Mouse (Mus musculus): ENCODE results near the gene Frem3. TPM values are rescaled to one million over a fixed set of nuclear protein-coding genes. Genes with fewer than 3 reads are reported as not detected.

Gene Frem3
- 0.36 and 0.38 TPM in 2 replicates for polyA plus RNA-seq (2016; fragmentation: Nextera tagmentation; extraction: Ambion mirVana)

DNA sequence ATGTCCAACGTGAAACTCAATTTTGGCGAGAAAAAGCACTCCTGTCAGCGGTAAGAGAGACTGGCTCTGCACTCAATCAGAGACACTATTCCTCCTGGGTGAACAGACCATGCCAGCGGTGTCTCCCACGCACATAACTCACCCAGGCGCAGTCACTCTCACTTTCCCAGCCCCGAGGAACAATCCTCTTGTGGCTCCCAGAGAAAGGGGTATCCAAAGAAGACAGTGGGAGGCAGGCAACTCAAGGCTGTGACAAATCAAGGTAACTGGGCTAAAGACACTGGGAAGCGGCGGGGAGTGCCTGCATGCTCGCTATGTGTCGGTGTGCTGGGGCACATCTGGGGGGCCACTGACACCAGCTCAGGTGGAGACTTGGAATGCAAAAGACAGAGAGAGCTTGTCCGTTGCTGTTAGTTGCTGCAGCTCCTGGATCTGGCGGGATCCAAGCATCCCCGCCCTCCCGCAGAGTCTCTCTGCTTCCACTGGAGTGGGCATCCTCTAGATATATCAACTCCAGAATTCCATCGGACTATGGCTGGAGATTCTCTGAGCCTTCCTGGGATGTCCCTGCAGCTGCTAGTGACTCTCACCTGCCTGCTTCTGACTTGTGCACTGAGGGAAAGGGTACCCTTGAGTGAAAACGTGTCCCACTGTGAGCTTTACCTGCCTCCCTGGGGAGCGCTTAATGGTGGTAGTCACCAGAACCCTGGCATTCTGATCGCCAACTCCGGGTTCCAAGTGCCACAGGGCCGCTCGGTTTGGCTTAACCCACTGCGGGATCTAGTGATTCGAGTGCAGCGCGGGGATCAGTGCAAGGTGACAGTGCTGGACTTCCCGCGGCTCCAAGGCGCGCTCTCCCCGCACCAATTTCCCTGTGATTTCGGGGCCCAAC lies at the start of gene Frem3:
Gene Frem3 (plus strand): TSS at position 532 of the 892 bp plus-strand sequence.
- no peaks in the 10 kb centered on the region for H3K9me3 ChIP-seq (replicated peaks)
- 3% methylated on average over 32 of the region's 32 CpGs for WGBS
- H3K9ac ChIP-seq = no peak within 1 kb of the TSS; the same call in 1 of the 2 replicates
- ATAC-seq (ENCODE audit: insufficient number of reproducible peaks, low FRiP score) = no peak
- H3K27ac ChIP-seq (ENCODE audit: poor library complexity, severe bottlenecking) = no peak within 1 kb of the TSS
- H3K4me2 ChIP-seq = peak within 1 kb of the TSS; percentile 73
- H3K27me3 ChIP-seq (replicated peaks) = peaks cover 28% of the 10 kb centered on the region
- H3K4me1 ChIP-seq (replicated peaks) = peaks cover 8% of the 10 kb centered on the region
- H3K36me3 ChIP-seq = no peaks in the 10 kb centered on the region
- peak within 1 kb of the TSS; percentile 38 for H3K4me3 ChIP-seq

DNA sequence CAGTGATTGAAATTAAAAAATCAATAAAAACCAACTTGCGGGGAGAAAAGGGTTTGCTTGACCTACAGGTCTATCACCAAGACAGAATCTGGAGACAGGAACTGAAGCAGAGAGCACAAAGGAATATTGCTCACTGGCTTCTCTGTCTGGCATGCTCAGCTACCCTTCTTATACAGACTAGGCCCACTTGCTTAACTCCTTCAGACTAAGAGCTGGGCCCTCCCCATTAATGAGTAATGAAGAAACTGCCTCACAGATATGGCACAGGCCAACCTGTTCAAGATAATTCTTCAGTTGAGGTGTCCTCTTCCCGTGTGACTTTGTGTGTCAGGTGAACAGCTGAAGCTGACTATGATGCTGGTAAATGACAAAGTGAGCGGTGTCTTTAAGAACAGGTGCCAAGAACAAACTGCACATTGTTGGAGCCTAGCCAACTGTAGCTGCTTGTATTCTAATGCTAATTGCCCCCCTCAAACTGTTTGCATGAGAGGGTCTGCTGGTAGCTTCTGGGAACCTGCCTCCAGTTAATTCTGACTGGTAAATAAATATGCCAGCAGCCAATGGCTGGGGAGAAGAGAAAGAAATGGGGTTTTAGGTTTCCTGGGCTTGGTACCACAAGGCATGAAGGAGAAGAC lies 46.6 kb upstream of the Frem3 start:
- 85% methylated on average over 3 of the region's 3 CpGs for WGBS

DNA sequence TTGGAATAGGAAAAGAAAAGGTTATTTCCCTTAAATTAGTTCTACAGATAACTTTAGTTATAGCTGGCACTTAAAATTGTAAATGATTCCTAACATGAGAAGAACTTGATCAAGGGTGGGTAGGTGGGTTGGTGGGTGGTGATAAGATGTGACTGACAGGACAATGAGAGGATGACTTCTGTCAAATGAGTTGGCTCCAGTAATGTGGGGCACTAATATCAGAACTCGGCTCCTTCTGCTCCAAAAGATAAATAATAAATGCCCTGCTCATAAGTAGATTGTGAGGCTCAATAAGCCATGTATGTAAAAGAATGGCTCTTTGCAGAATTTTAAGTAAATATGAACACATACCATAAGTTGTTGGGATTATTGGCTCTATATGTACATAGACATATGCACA lies 43.4 kb upstream of the Frem3 start:
- Histone ChIP-seq H3K4me3 (no peak overlapping the region), H3K9ac (no peak overlapping the region), H3K36me3 (no peaks in the 10 kb centered on the region), H3K27ac (ENCODE audit: poor library complexity, severe bottlenecking) (no peak overlapping the region), H3K27me3 (replicated peaks) (no peaks in the 10 kb centered on the region), H3K4me2 (no peak overlapping the region), H3K4me1 (replicated peaks) (no peaks in the 10 kb centered on the region), H3K9me3 (replicated peaks) (no peaks in the 10 kb centered on the region)
- no peak for ATAC-seq (ENCODE audit: insufficient number of reproducible peaks, low FRiP score)
- 83% methylated on average over 1 of the region's 1 CpGs for WGBS

More for the DNA sequence above, 46.6 kb upstream of the Frem3 start:
- no peaks in the 10 kb centered on the region for H3K4me1 ChIP-seq (replicated peaks)
- no peak for ATAC-seq (ENCODE audit: insufficient number of reproducible peaks, low FRiP score)
- H3K27ac ChIP-seq (ENCODE audit: poor library complexity, severe bottlenecking) = no peak overlapping the region
- no peak overlapping the region for H3K4me2 ChIP-seq
- H3K27me3 ChIP-seq (replicated peaks) = no peaks in the 10 kb centered on the region
- no peaks in the 10 kb centered on the region for H3K36me3 ChIP-seq
- no peak overlapping the region for H3K4me3 ChIP-seq
- no peak overlapping the region for H3K9ac ChIP-seq
- no peaks in the 10 kb centered on the region for H3K9me3 ChIP-seq (replicated peaks)

DNA sequence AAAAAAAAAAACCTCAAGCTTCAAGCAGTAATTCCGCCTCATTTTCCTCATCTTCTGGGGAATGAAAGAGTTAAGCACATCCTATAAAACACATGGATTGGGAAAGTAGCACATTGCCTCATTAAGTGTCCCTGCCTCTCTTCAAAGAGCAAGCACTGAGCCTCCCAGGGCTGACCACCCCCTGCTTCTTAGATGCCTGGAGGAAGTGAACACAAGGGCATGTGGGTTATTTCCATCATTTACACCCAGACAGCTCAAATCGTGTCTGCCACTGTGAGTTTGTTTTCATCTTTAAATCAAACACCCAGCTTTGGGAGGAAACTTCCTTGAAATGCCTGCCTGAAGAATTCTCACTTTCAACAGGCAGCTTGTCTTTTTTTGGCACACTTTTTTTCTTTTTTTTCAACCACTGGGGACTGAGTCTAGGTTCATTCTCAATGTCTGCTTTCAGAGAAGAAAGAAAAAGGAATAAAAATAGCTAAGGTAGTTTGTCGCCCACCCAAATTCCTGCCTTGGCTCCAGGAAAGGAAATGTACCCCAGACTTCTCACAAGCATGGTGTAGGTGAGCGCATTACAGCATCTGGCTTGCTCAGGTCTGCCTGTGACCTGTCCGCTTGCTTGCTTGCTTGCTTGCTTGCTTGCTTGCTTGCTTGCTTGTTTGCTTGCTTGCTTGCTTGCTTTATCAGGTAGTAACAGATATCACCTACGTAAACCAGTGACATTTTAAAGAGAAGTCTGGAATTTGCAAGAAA lies 42.5 kb upstream of the Frem3 start:
- Histone ChIP-seq H3K9ac (no peak overlapping the region), H3K36me3 (no peaks in the 10 kb centered on the region), H3K27me3 (replicated peaks) (no peaks in the 10 kb centered on the region), H3K27ac (ENCODE audit: poor library complexity, severe bottlenecking) (no peak overlapping the region), H3K9me3 (replicated peaks) (no peaks in the 10 kb centered on the region), H3K4me1 (replicated peaks) (no peaks in the 10 kb centered on the region), H3K4me2 (no peak overlapping the region), H3K4me3 (no peak overlapping the region)
- WGBS = 51% methylated on average over 6 of the region's 6 CpGs
- ATAC-seq (ENCODE audit: insufficient number of reproducible peaks, low FRiP score) = no peak

DNA sequence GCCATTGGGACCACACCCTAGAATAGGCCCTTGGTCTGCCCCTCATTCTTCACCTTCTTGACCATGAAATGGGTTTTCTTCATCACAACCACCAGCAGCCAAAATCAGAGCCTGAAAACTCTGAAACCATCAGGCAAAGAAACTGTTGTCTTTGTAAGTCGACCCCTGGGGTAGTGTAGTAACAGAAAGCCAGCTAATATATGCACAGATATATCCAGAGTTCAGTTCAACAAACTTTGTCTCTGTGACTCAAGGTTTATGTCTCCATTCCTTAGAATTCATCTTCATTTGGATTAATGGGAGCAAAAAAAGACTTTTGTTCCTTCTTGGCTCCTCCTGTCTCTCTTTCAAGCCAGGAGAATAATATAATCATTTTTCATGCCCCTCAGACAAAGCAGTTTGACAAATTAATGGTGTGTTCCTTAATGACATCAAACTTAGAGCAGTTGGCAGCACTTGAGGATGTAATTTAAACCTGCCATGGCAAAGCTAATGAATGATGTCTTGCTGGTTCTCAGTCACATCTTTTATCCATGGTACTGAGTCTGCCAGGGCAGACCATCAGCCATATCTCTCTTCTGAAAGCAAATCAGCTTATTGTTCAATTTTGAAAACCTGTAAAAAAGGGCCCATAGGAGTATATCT lies 38.3 kb upstream of the Frem3 start:
- Histone ChIP-seq H3K27ac (ENCODE audit: poor library complexity, severe bottlenecking) (no peak overlapping the region), H3K4me1 (replicated peaks) (no peaks in the 10 kb centered on the region), H3K4me3 (no peak overlapping the region), H3K27me3 (replicated peaks) (no peaks in the 10 kb centered on the region), H3K4me2 (no peak overlapping the region), H3K36me3 (no peaks in the 10 kb centered on the region), H3K9ac (no peak overlapping the region), H3K9me3 (replicated peaks) (no peaks in the 10 kb centered on the region)
- WGBS = 49% methylated on average over 1 of the region's 1 CpGs
- no peak for ATAC-seq (ENCODE audit: insufficient number of reproducible peaks, low FRiP score)

DNA sequence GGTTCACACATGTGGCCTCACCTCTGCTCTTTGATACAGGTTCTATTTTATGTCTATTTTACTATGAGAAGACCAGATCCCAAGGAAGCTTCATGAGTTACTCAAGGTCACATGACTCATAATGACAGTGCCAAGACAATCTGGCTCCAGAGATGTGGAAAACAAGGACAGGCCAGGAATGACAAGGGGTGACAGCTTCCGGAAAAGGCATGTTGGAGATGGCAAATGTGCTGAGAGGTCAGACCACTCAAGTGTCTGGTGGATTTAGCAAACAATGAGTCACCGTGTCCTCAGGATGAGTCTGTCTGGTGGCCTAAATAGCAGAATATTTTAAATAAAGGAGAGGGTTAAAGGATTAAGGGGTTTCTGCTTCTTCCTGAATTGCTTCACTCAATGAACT lies 33.8 kb upstream of the Frem3 start:
- WGBS = 72% methylated on average over 2 of the region's 2 CpGs
- H3K4me1 ChIP-seq (replicated peaks) = no peaks in the 10 kb centered on the region
- H3K27ac ChIP-seq (ENCODE audit: poor library complexity, severe bottlenecking) = no peak overlapping the region
- no peaks in the 10 kb centered on the region for H3K27me3 ChIP-seq (replicated peaks)
- no peaks in the 10 kb centered on the region for H3K9me3 ChIP-seq (replicated peaks)
- no peaks in the 10 kb centered on the region for H3K36me3 ChIP-seq
- no peak overlapping the region for H3K4me2 ChIP-seq
- no peak overlapping the region for H3K4me3 ChIP-seq
- ATAC-seq (ENCODE audit: insufficient number of reproducible peaks, low FRiP score) = no peak
- H3K9ac ChIP-seq = no peak overlapping the region

DNA sequence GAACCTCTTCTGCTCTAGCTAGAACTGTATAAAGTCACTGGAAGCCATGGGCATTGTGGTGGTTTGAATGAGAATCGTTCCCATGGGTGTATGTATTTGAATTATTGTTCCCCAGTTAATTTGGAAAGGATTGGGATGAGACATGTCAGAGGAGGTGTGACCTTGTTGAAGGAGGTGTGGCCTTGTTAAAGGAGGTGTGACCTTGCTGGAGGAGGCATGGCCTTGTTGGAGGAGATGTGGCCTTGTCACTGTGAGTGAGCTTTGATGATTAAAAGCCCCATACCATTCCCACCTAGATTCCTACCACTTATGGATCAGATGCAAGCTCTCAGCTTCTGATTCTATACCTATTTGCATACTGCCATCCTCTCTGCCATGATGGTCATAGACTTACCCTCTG lies 31.8 kb upstream of the Frem3 start:
- Histone ChIP-seq H3K36me3 (no peaks in the 10 kb centered on the region), H3K4me3 (no peak overlapping the region), H3K27me3 (replicated peaks) (no peaks in the 10 kb centered on the region), H3K9ac (no peak overlapping the region), H3K4me2 (no peak overlapping the region), H3K4me1 (replicated peaks) (no peaks in the 10 kb centered on the region), H3K9me3 (replicated peaks) (no peaks in the 10 kb centered on the region), H3K27ac (ENCODE audit: poor library complexity, severe bottlenecking) (no peak overlapping the region)
- no peak for ATAC-seq (ENCODE audit: insufficient number of reproducible peaks, low FRiP score)
- 83% methylated on average over 1 of the region's 1 CpGs for WGBS

DNA sequence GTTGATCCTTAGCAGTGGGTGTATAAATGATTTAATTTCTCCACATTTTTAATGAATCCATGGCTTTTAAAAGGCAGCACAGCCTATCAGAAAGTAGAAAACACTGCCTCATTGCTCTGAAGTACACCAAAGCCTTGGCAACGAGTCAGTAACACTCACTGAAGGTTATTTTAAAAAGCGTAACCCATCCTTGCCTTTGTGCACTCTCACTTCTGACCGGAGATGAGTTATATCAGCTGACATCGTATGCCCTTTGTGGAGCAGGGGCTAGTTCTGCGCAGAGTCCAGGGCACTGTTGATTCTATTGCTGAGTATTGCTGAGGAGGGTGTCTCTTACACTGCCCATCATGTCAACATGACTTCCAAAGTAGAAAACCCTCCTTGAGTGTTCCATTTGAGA lies 18.3 kb upstream of the Frem3 start:
- H3K27me3 ChIP-seq (replicated peaks) = no peaks in the 10 kb centered on the region
- 81% methylated on average over 5 of the region's 5 CpGs for WGBS
- H3K36me3 ChIP-seq = no peaks in the 10 kb centered on the region
- H3K4me3 ChIP-seq = no peak overlapping the region
- no peak overlapping the region for H3K4me2 ChIP-seq
- H3K27ac ChIP-seq (ENCODE audit: poor library complexity, severe bottlenecking) = no peak overlapping the region
- H3K4me1 ChIP-seq (replicated peaks) = no peaks in the 10 kb centered on the region
- no peak for ATAC-seq (ENCODE audit: insufficient number of reproducible peaks, low FRiP score)
- no peaks in the 10 kb centered on the region for H3K9me3 ChIP-seq (replicated peaks)
- H3K9ac ChIP-seq = no peak overlapping the region

DNA sequence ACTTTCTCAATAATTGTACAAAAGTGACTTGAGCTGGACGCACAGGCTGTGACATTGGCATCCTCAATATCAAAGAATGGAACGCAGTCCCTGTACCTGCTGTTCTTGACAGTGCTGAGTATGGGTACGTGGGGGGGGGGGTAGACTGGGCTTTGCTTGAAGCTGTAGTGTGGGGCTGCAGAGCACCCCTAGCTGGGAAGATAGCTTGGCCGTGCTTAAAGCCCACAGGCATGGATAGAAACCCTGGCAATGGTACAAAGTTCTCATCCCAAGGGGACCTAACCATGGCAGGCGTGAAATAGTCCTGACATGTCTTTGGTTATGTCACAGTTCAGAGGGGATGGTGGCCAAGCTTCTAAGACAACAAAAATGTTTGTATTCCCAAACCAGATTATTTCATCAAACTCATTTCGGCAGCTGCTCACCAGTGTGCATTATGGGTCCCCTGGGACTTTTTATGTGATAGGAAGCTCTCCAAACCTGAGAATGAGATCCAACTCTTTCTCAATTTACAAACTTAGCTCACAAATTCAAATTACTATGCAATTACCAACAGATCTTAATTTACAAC lies 10.2 kb upstream of the Frem3 start:
- Histone ChIP-seq H3K4me1 (replicated peaks) (no peaks in the 10 kb centered on the region), H3K36me3 (no peaks in the 10 kb centered on the region), H3K4me3 (no peak overlapping the region), H3K9ac (no peak overlapping the region), H3K27ac (ENCODE audit: poor library complexity, severe bottlenecking) (no peak overlapping the region), H3K27me3 (replicated peaks) (no peaks in the 10 kb centered on the region), H3K4me2 (no peak overlapping the region), H3K9me3 (replicated peaks) (no peaks in the 10 kb centered on the region)
- ATAC-seq (ENCODE audit: insufficient number of reproducible peaks, low FRiP score) = no peak
- 76% methylated on average over 6 of the region's 6 CpGs for WGBS

DNA sequence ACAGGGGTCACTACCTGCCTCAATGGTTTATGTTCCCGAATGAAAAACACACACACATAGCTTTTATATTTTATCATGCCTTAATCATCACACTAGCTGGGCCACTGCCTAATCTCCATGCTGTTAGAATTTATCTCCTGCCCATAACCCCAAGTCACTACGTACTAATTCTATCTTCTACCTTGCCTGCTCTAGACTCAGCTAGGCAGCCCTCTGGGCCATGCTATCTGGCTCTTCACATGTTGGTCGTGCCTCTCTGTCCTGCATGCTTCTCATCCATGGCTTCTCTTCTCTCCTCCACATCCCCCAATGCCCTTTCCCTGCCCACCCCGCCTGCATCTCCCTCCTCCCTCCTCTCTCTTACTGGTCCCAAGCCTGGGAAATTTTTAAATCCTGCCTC lies 9.0 kb upstream of the Frem3 start:
- 61% methylated on average over 4 of the region's 4 CpGs for WGBS
- no peak for ATAC-seq (ENCODE audit: insufficient number of reproducible peaks, low FRiP score)
- H3K9me3 ChIP-seq (replicated peaks) = no peaks in the 10 kb centered on the region

More for the DNA sequence above, 9.0 kb upstream of the Frem3 start:
- Histone ChIP-seq H3K4me3 (no peak overlapping the region), H3K27me3 (replicated peaks) (no peaks in the 10 kb centered on the region), H3K4me1 (replicated peaks) (no peaks in the 10 kb centered on the region), H3K9ac (no peak overlapping the region), H3K4me2 (no peak overlapping the region), H3K27ac (ENCODE audit: poor library complexity, severe bottlenecking) (no peak overlapping the region), H3K36me3 (no peaks in the 10 kb centered on the region)

Data from heart, embryonic 12.5 days (tissue).